Mouse (Mus musculus) heart, postnatal 36 days (tissue): ENCODE results near the gene Kctd10. TPM values are rescaled to one million over a fixed set of nuclear protein-coding genes. Genes with fewer than 3 reads are reported as not detected.

ENCODE experiments used
- DNase-seq, 2 experiments: peaks; one replicate each; pipeline ENCODE4 v3.0.0; 2021 to 2022
- intact Hi-C: fragments of 180-260 bp; cut with DNase I; formaldehyde crosslinking; loops from one replicate; pipeline ENCODE4 v1.15.1; 2025
- total RNA-seq, 2 experiments: library from RNA; stranded (reverse); gene quantifications; 2 replicates each; pipeline ENCODE4 v1.2.3; 2021

Gene Kctd10
- total RNA-seq, 2 experiments from 2014 or later: 49.4 to 51.4 TPM

DNA sequence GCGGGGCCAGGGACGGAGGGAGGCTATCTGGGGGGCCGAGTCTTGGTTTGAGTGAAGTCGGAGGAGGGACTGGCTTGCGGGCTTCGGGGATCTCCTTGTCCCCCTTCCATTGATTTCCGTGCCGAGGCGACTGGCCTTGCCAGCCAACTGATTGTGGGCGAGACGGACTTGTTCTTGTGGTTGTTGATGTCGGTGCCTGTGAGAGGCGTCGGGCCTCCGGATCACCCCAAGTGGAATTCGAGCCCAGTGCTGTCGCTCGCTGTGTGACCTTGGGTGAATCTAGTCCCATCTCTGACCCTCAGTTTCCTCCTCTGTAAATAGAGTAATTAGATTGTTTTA, 674 bp upstream of the Kctd10 start:
- DNase-seq: no peak
- intact Hi-C loops: no loop called here

GRCm38 (mm10) chr5:114379763-114380162, 545 bp downstream of the Kctd10 start:
- intact Hi-C loops: loop anchor here (5.0 to 10.0 kb wide), 2 partner anchors 187 to 405 kb away; no protein-coding TSS in a partner anchor
- DNase-seq: peak in 1 of 2 experiments; percentile 26

GRCm38 (mm10) chr5:114378936-114379335, 1.4 kb downstream of the Kctd10 start:
- DNase-seq: peak in 1 of 2 experiments; percentile 19
- intact Hi-C loops: loop anchor here (5.0 to 10.0 kb wide), 2 partner anchors 187 to 404 kb away; no protein-coding TSS in a partner anchor

DNA sequence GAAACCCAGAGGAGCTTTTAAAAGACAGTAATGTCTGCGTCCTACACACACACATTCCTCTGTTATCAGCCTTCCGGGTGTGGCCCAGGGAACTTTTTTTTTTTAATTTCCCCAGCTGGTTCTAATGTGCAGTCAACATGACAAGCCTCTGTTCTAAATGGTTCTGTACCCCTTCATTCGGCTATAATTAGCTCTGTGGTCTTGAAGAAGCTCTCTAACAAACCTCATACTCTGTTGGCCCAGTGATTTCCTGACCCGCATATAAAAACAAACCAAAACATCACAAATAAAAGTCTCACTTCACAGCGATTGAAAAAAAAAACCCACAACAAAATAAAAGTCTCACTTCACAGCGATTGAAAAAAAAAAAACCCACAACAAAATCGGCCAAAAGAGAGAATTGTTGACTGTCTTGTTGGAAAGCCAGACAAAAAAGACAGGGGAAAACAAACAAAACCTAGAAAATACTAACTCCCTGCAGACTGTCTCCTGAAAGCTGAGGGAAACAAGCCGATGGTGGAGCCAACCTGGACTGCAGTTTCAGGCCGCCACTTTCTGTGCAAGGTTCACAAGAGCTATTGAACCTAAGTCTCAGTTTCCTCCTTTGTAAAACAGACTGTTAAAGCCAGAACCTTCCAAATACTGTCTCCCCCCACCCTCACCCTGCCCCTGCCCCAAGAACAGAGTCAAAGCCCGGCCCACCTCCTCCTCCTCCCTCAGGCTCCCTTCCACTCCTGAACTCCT, 2.0 kb downstream of the Kctd10 start:
- intact Hi-C loops: loop anchor here (5.0 to 10.0 kb wide), 2 partner anchors 186 to 404 kb away; no protein-coding TSS in a partner anchor
- DNase-seq: peak in 1 of 2 experiments; percentile 31

- peak in 1 of 2 experiments; percentile 56 for DNase-seq
- intact Hi-C loops: loop anchor here (5.0 to 10.0 kb wide), 3 partner anchors 182 to 400 kb away; no protein-coding TSS in a partner anchor
Measured at GRCm38 (mm10) chr5:114374409-114375213, 5.7 kb downstream of the Kctd10 start.

- DNase-seq: no peak
- intact Hi-C loops: loop anchor here (5.0 to 10.0 kb wide), 2 partner anchors 196 to 399 kb away; no protein-coding TSS in a partner anchor
Measured at GRCm38 (mm10) chr5:114373581-114373980, 6.7 kb downstream of the Kctd10 start.

DNA sequence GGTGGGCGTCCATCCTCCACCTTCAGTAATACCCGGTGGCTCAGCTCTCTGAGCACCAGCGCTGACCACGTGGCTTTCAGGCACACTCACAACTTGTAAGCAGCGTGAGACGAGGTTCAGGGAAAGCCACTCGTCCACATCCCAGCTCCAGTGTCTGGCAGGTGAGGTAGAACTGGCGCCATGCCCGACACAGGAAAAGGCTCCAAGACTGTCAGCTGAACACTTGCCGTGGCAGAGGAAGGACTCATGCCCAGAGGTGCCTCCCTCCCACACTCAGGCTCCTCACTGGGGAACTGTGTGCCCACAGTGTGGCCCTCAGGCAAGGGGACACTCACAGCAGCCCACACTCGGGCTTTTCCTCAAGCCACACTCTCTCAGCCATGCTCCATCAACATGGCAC, 7.1 kb downstream of the Kctd10 start:
- DNase-seq: peak; percentile 39 to 52
- intact Hi-C loops: loop anchor here (5.0 to 10.0 kb wide), 2 partner anchors 196 to 398 kb away; no protein-coding TSS in a partner anchor

- intact Hi-C loops: loop anchor here (5.0 to 10.0 kb wide), 2 partner anchors 195 to 398 kb away; no protein-coding TSS in a partner anchor
- DNase-seq: no peak
Measured at GRCm38 (mm10) chr5:114372565-114372964, 7.7 kb downstream of the Kctd10 start.

- intact Hi-C loops: loop anchor here (5.0 to 10.0 kb wide), 2 partner anchors 195 to 397 kb away; no protein-coding TSS in a partner anchor
- DNase-seq: peak in 1 of 2 experiments; percentile 30
Measured at GRCm38 (mm10) chr5:114371731-114372473, 8.4 kb downstream of the Kctd10 start.

- intact Hi-C loops: loop anchor here (5.0 to 10.0 kb wide), 2 partner anchors 194 to 397 kb away; no protein-coding TSS in a partner anchor
- no peak for DNase-seq
Measured at GRCm38 (mm10) chr5:114371331-114371730, 9.0 kb downstream of the Kctd10 start.

- peak in 1 of 2 experiments; percentile 54 for DNase-seq
- intact Hi-C loops: loop anchor here (5.0 to 10.0 kb wide), 2 partner anchors 193 to 396 kb away; no protein-coding TSS in a partner anchor
Measured at GRCm38 (mm10) chr5:114370371-114370776, 9.9 kb downstream of the Kctd10 start.

DNA sequence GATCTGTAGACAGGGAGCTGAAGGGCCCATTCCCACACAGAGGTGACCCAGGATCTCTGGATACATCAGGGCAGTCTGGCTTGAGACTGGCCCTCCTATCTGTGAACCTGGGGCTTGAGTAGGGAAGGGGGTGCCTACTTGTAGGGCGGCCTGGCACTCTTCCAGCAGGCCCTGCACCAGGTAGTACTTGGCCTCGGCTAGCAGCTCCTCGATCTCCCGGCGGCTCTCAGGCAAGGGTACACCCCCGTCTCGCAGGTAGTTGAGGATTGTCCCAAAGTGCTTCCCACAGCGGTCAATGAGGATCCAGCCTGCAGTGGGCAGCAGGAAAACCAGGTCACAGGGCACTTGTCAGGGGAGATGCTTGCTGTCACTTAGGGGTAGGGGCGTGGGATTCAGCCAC, 10.4 kb downstream of the Kctd10 start:
- DNase-seq: no peak
- intact Hi-C loops: loop anchor here (5.0 to 10.0 kb wide), 2 partner anchors 193 to 395 kb away; no protein-coding TSS in a partner anchor

- no peak for DNase-seq
- intact Hi-C loops: no loop called here
Measured at GRCm38 (mm10) chr5:114368803-114369496, 11.4 kb downstream of the Kctd10 start.

- intact Hi-C loops: no loop called here
Measured at GRCm38 (mm10) chr5:114368121-114368520, 12.2 kb downstream of the Kctd10 start.

DNA sequence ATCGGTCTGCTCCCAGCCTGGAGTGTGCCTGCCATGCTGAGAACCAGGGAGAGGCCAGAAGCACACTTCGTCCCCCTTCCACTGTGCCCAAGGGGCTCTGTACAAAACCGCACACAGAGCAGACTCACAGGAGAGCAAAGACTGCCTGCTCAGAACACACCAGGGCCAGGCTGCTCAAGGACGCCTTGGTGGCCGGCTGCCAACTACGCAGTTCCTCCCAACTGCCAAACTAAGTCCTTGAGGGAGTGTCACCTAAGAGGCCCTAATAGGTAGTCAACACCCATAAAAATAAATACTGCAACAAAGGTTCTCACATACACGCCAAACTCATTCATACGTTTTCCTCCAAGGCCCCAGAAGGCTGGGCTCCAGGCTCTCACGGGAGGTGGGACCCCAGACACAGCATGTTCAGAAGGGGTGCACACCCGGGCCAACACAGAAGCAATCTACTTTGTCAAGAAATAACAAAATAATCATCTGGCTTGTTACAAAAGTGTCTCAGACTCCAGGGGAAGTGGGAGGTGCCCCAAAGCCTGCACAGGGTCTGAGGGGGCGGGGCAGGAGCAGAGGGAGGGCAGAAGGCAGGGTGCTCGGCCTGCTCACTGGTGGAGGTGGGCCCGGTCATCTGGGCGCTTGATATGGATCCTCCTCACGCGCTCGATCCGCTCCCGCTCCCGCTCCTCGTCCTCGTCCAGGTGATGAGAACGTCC, 15.1 kb downstream of the Kctd10 start:
- peak; percentile 35 to 59 for DNase-seq
- intact Hi-C loops: no loop called here

More at GRCm38 (mm10) chr5:114368121-114368520, 12.2 kb downstream of the Kctd10 start:
- DNase-seq: no peak

GRCm38 (mm10) chr5:114360968-114361367, 19.3 kb downstream of the Kctd10 start:
- no peak for DNase-seq
- intact Hi-C loops: no loop called here

- DNase-seq: no peak
- intact Hi-C loops: no loop called here
Measured at GRCm38 (mm10) chr5:114359586-114359985, 20.7 kb downstream of the Kctd10 start.

DNA sequence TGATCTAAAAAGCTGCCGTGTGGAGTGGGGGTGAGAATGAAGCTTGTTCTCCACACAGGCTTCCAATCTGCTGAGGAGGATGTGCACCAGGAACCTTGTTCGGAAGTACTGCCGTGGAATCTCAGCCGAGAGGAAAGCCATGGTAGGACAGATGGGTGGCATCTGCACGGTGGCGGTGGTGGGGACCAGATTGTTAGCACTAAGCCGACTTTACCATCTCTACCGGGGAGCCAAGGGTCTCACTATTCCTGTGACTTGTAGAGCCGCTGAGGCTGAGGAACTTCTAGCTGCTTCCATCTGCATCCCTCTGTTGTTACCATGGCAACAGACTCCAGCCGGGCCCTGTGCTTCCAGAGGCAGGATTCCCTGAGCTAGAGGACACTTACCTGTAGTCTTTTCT, 21.5 kb downstream of the Kctd10 start:
- intact Hi-C loops: no loop called here
- DNase-seq: no peak
